Mouse (Mus musculus) kidney, adult 2 months (tissue): ENCODE results near the gene Zfr.

ENCODE experiments used
- CTCF ChIP-seq: fragments of 200-500 bp; conservative IDR thresholded peaks from 2 replicates; pipeline ENCODE4 v1.5.1; 2011; ENCODE audit warnings: low read depth, mild to moderate bottlenecking, control low read depth, low read length, moderate library complexity, mixed read lengths; ENCODE audit not compliant: insufficient read depth, insufficient read length
- POLR2A ChIP-seq: fragments of 200-500 bp; IDR thresholded peaks from one replicate; pipeline ENCODE4 v1.6.1; 2011; ENCODE audit warnings: low read depth, low read length, control low read depth

DNA sequence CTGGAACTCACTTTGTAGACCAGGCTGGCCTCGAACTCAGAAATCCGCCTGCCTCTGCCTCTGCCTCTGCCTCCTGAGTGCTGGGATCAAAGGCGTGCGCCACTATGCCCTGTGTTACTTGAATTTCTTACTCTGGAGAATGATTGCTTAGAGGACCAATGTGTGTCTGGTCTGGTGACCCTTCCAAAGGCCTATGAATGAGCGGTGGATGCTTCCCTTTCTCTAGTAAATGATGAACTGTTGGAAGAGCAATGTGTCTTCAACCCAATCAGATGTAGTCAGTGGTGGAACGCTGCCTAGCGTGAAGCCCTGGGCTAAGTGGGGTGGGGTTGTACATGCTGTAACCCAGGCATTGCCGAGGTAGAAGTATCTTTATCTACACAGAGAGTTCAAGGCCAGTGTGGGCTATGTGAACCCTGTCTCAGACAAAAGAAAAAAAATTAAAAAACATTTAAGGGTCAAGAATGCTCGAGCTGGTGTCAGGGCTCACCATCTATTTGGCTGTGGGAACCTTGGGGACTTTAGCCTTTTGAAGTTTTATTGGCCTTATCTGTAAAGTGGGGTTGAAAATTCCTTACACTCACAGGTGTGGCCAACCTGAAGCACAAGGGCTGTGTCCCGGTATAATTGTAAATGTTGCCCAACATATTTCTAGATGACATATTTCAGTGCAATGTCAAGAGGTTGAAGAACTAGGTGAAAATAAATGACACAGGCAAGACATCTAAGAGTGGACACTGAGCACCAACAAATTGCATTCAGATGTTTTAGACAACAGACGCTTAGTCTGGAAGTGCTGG, 101.2 kb downstream of the Zfr start:
- TF ChIP-seq POLR2A, result no peak
- no peak for TF ChIP-seq CTCF
